Mouse (Mus musculus) MEL (cell line): ENCODE results near the gene Msl1. TPM values are rescaled to one million over a fixed set of nuclear protein-coding genes. Genes with fewer than 3 reads are reported as not detected.

Source experiments
- DNase-seq: peaks from one replicate; pipeline ENCODE4 v3.0.0; 2011; ENCODE audit warnings: low read depth, low spot score
- H3K27ac ChIP-seq: 2 replicates; pipeline ENCODE4 v1.5.1; 2012; ENCODE audit warnings: low read depth, mild to moderate bottlenecking, control low read depth, low read length, moderate library complexity; ENCODE audit not compliant: control insufficient read depth
- H3K27me3 ChIP-seq, 2 experiments: fragments of 150-350 bp in 1 of 2; sonication (generic) in 1 of 2; 2 replicates each; pipeline ENCODE4 v1.6.1; 2012; ENCODE audit warnings: low read length in 2 of 2, mild to moderate bottlenecking in 2 of 2, improper control_type of control experiment in 1 of 2, moderate library complexity in 1 of 2; ENCODE audit not compliant: insufficient read depth in 2 of 2, control insufficient read depth in 1 of 2
- H3K36me3 ChIP-seq, 2 experiments: 2 replicates each; pipeline ENCODE4 v1.6.1; 2012 to 2014; ENCODE audit warnings: low read length in 2 of 2, improper control_type of control experiment in 1 of 2, inconsistent platforms in 1 of 2, mild to moderate bottlenecking in 1 of 2; ENCODE audit not compliant: insufficient read depth in 2 of 2, control insufficient read depth in 1 of 2
- H3K4me1 ChIP-seq, 2 experiments: fragments of 150-350 bp in 1 of 2; sonication (generic) in 1 of 2; 2 replicates each; pipeline ENCODE4 v1.6.1; 2012; ENCODE audit warnings: low read length in 2 of 2, improper control_type of control experiment in 1 of 2, mild to moderate bottlenecking in 1 of 2; ENCODE audit not compliant: insufficient read depth in 2 of 2, control insufficient read depth in 1 of 2
- H3K4me3 ChIP-seq, 2 experiments: fragments of 150-350 bp in 1 of 2; sonication (generic) in 1 of 2; 2 replicates each; pipeline ENCODE4 v1.5.1; 2012; ENCODE audit warnings: low read depth in 2 of 2, low read length in 2 of 2, mild to moderate bottlenecking in 2 of 2, moderate library complexity in 2 of 2, control low read depth in 1 of 2, improper control_type of control experiment in 1 of 2; ENCODE audit not compliant: control insufficient read depth in 1 of 2, insufficient read depth in 1 of 2
- H3K79me2 ChIP-seq: 2 replicates; pipeline ENCODE4 v1.6.1; 2012; ENCODE audit warnings: mild to moderate bottlenecking, low read length, moderate library complexity; ENCODE audit not compliant: control insufficient read depth, poor library complexity, insufficient read depth
- H3K9ac ChIP-seq: 2 replicates; pipeline ENCODE4 v1.6.1; 2012; ENCODE audit warnings: low read depth, mild to moderate bottlenecking, control low read depth, low read length, moderate library complexity; ENCODE audit not compliant: control insufficient read depth, poor library complexity, severe bottlenecking
- H3K9me3 ChIP-seq: fragments of 150-350 bp; sonication (generic); replicated peaks from 2 replicates; pipeline ENCODE4 v1.6.1; 2012; ENCODE audit warnings: mild to moderate bottlenecking, low read length, improper control_type of control experiment, moderate library complexity; ENCODE audit not compliant: insufficient read depth
- BHLHE40 ChIP-seq: IDR thresholded peaks from 2 replicates; pipeline ENCODE4 v1.6.1; 2012; ENCODE audit warnings: low read depth, mild to moderate bottlenecking, inconsistent platforms, low read length, improper control_type of control experiment, borderline replicate concordance
- CHD1 ChIP-seq: IDR thresholded peaks from 2 replicates; pipeline ENCODE4 v1.6.1; 2012; ENCODE audit warnings: low read depth, mild to moderate bottlenecking, inconsistent platforms, low read length, improper control_type of control experiment
- CHD2 ChIP-seq: IDR thresholded peaks from 2 replicates; pipeline ENCODE4 v1.6.1; 2011; ENCODE audit warnings: low read length, improper control_type of control experiment
- CTCF ChIP-seq, 3 experiments: IDR thresholded peaks in 2 of 3; conservative IDR thresholded peaks in 1 of 3; 2 replicates each; pipeline ENCODE4 v1.5.1; 2011 to 2012; ENCODE audit warnings: low read length in 3 of 3, low read depth in 2 of 3, mild to moderate bottlenecking in 2 of 3, improper control_type of control experiment in 1 of 3, inconsistent platforms in 1 of 3, mixed read lengths in 1 of 3, moderate library complexity in 1 of 3; ENCODE audit not compliant: control insufficient read depth in 1 of 3, insufficient read depth in 1 of 3, poor library complexity in 1 of 3, severe bottlenecking in 1 of 3
- E2F4 ChIP-seq: IDR thresholded peaks from 2 replicates; pipeline ENCODE4 v1.6.1; 2011; ENCODE audit warnings: low read depth, low read length, improper control_type of control experiment, borderline replicate concordance
- ELF1 ChIP-seq: IDR thresholded peaks from 2 replicates; pipeline ENCODE4 v1.6.1; 2014; ENCODE audit warnings: low read depth, mild to moderate bottlenecking, inconsistent platforms, low read length, improper control_type of control experiment, moderate library complexity
- EP300 ChIP-seq, 2 experiments: IDR thresholded peaks; 2 replicates each; pipeline ENCODE4 v1.6.1; 2011; ENCODE audit warnings: improper control_type of control experiment in 2 of 2, low read length in 2 of 2, low read depth in 1 of 2, mild to moderate bottlenecking in 1 of 2
- ETS1 ChIP-seq: IDR thresholded peaks from 2 replicates; pipeline ENCODE4 v1.6.1; 2012; ENCODE audit warnings: low read depth, mild to moderate bottlenecking, inconsistent platforms, low read length, improper control_type of control experiment, moderate library complexity
- GABPA ChIP-seq: IDR thresholded peaks from 2 replicates; pipeline ENCODE4 v1.6.1; 2012; ENCODE audit warnings: low read depth, mild to moderate bottlenecking, inconsistent platforms, low read length, improper control_type of control experiment, moderate library complexity
- GATA1 ChIP-seq: IDR thresholded peaks from 2 replicates; pipeline ENCODE4 v1.6.1; 2011; ENCODE audit warnings: low read depth, low read length, improper control_type of control experiment
- HCFC1 ChIP-seq: IDR thresholded peaks from 2 replicates; pipeline ENCODE4 v1.6.1; 2012; ENCODE audit warnings: low read depth, mild to moderate bottlenecking, inconsistent platforms, low read length, improper control_type of control experiment, moderate library complexity
- MAFK ChIP-seq: IDR thresholded peaks from 2 replicates; pipeline ENCODE4 v1.6.1; 2011; ENCODE audit warnings: low read depth, mild to moderate bottlenecking, low read length, improper control_type of control experiment, borderline replicate concordance
- MAX ChIP-seq: IDR thresholded peaks from 2 replicates; pipeline ENCODE4 v1.6.1; 2011; ENCODE audit warnings: low read length, improper control_type of control experiment
- MAZ ChIP-seq: IDR thresholded peaks from 2 replicates; pipeline ENCODE4 v1.6.1; 2012; ENCODE audit warnings: low read depth, mild to moderate bottlenecking, inconsistent platforms, low read length, improper control_type of control experiment
- MEF2A ChIP-seq: IDR thresholded peaks from 2 replicates; pipeline ENCODE4 v1.6.1; 2014; ENCODE audit warnings: low read depth, mild to moderate bottlenecking, inconsistent platforms, low read length, improper control_type of control experiment; ENCODE audit not compliant: poor library complexity, insufficient replicate concordance, severe bottlenecking; ENCODE audit errors: extremely low read depth
- MYB ChIP-seq: IDR thresholded peaks from 2 replicates; pipeline ENCODE4 v1.6.1; 2011; ENCODE audit warnings: mild to moderate bottlenecking, low read depth, low read length, improper control_type of control experiment
- MYC ChIP-seq: IDR thresholded peaks from 2 replicates; pipeline ENCODE4 v1.6.1; 2011; ENCODE audit warnings: low read depth, mild to moderate bottlenecking, low read length, improper control_type of control experiment, moderate library complexity
- NRF1 ChIP-seq: IDR thresholded peaks from 2 replicates; pipeline ENCODE4 v1.6.1; 2014; ENCODE audit warnings: low read depth, mild to moderate bottlenecking, inconsistent platforms, low read length, improper control_type of control experiment, moderate library complexity; ENCODE audit not compliant: poor library complexity, insufficient read depth, severe bottlenecking
- POLR2AphosphoS2 ChIP-seq: IDR thresholded peaks from 2 replicates; pipeline ENCODE4 v1.6.1; 2011; ENCODE audit warnings: low read length, improper control_type of control experiment
- POLR2AphosphoS5 ChIP-seq: IDR thresholded peaks from 2 replicates; pipeline ENCODE4 v1.6.1; 2012; ENCODE audit warnings: low read depth, borderline replicate concordance, mild to moderate bottlenecking, inconsistent platforms, low read length, moderate library complexity, mixed read lengths
- RCOR1 ChIP-seq: IDR thresholded peaks from 2 replicates; pipeline ENCODE4 v1.6.1; 2012; ENCODE audit warnings: low read depth, mild to moderate bottlenecking, inconsistent platforms, low read length, improper control_type of control experiment
- SIN3A ChIP-seq: IDR thresholded peaks from 2 replicates; pipeline ENCODE4 v1.6.1; 2012; ENCODE audit warnings: low read length, improper control_type of control experiment, inconsistent platforms
- SMC3 ChIP-seq: IDR thresholded peaks from 2 replicates; pipeline ENCODE4 v1.6.1; 2011; ENCODE audit warnings: low read depth, low read length, improper control_type of control experiment
- TAL1 ChIP-seq: IDR thresholded peaks from 2 replicates; pipeline ENCODE4 v1.6.1; 2012; ENCODE audit warnings: mild to moderate bottlenecking, inconsistent platforms, low read length, moderate library complexity, mixed read lengths
- TBP ChIP-seq: IDR thresholded peaks from 2 replicates; pipeline ENCODE4 v1.8.0; 2011; ENCODE audit warnings: low read depth, low read length, improper control_type of control experiment
- TCF12 ChIP-seq: IDR thresholded peaks from 2 replicates; pipeline ENCODE4 v1.6.1; 2014; ENCODE audit warnings: low read depth, mild to moderate bottlenecking, inconsistent platforms, low read length, improper control_type of control experiment, moderate library complexity
- UBTF ChIP-seq: IDR thresholded peaks from 2 replicates; pipeline ENCODE4 v1.6.1; 2012; ENCODE audit warnings: low read depth, mild to moderate bottlenecking, inconsistent platforms, low read length, improper control_type of control experiment, moderate library complexity, borderline replicate concordance; ENCODE audit not compliant: insufficient read depth
- USF1 ChIP-seq: IDR thresholded peaks from 2 replicates; pipeline ENCODE4 v1.6.1; 2014; ENCODE audit warnings: low read depth, mild to moderate bottlenecking, inconsistent platforms, low read length, improper control_type of control experiment, moderate library complexity
- USF2 ChIP-seq, 2 experiments: IDR thresholded peaks; 2 replicates each; pipeline ENCODE4 v1.6.1; 2011 to 2012; ENCODE audit warnings: improper control_type of control experiment in 2 of 2, low read length in 2 of 2, borderline replicate concordance in 1 of 2, inconsistent platforms in 1 of 2, low read depth in 1 of 2, mild to moderate bottlenecking in 1 of 2; ENCODE audit not compliant: insufficient read depth in 1 of 2
- ZC3H11A ChIP-seq: IDR thresholded peaks from 2 replicates; pipeline ENCODE4 v1.6.1; 2012; ENCODE audit warnings: low read depth, mild to moderate bottlenecking, inconsistent platforms, low read length, improper control_type of control experiment
- ZMIZ1 ChIP-seq: IDR thresholded peaks from 2 replicates; pipeline ENCODE4 v1.6.1; 2012; ENCODE audit warnings: low read depth, mild to moderate bottlenecking, inconsistent platforms, low read length, improper control_type of control experiment, moderate library complexity
- polyA plus RNA-seq, 2 experiments: library from polyadenylated mRNA; stranded (reverse) in 1 of 2; unstranded in 1 of 2; fragments of >175 nt in 1 of 2; fragments of >200 nt in 1 of 2; gene quantifications; 2 replicates each; pipeline versions ENCODE4 v1.2.1 to v1.2.4; 2012; ENCODE audit warnings: low replicate concordance in 2 of 2, low read depth in 1 of 2; ENCODE audit not compliant: insufficient read length in 2 of 2, insufficient read depth in 1 of 2, missing spikeins in 1 of 2
- total RNA-seq: library from RNA; depleted of rRNA; stranded (reverse); fragments of 300-350 nt; gene quantifications from 2 replicates; pipeline ENCODE4 v1.2.3, GENCODE M21; 2012

Msl1 gene
- total and polyA plus RNA-seq, 3 experiments: 37.1 to 49.4 TPM; not detected in 1

DNA sequence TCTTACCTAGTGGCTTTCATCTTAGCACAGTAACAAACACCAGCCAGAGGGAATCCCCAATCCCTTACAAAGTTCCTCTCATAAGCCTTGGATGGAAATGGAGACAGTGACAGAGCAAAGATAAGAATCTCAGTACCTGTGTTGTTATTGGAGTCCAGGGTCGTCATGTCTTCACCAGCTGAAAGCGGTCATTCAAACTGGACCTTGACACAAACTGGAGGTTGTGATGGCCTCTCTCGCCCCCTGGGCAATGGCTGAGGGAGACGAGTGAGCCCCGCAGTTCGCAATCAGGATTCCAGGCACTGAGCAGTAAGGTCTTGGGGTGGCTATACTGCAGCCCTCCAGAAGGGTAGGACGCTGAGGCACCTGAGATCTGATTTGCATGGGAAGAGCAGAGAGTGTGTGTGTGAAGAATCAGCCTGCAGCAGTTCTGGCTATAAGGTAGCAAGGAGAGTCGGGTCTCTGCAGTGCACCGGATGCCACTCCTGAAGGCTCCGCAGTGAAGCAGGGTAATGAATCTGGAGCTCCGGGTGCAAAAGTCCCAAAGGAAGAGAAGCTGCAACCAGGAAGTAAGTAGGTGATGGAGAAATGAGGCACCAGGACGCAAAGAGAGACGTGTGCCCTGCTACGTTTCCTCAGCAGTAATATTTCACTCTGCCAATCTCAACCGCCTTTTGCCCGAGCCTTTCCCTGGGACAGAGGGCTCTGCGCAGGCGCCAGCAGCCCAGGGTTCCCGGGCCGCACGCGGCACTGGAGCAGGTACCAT lies 20.6 kb upstream of the Msl1 start, which contains the start of gene Nr1d1 (continued):
- TF ChIP-seq SMC3: no peak

DNA sequence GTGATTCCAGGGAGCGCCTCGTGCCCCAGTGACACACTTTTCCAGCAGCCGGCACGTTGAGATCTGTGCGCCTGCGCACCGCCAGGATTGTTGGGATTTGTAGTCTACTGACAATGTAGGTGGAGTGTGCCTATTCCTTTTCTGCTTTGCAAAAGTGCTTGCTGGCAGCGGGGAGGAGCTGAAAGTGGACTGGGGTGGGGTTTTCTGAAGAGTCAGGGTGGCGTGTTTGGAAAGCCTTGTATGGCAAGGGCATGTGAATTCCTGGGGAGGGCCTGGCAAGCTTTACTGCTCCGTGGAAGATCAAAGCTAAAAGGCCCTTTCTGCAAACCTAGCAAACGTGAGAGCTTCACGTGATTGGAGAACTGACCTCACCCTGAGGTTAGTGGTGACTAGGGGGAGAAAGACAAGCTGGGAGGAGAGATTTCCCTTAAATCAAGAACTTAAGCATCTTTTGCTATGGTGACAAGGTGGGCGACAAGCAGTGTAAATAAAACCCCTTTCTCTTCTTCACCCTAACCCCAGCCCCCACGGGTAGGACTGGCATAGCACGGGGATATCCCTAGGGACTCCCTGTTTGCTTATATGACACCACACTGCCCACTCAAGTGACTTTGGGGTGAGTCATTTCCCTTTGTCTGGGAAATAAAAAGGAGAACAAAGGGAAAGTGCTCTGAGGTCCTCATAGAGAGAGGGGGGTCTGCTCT lies 19.8 kb upstream of the Msl1 start:
- peak overlapping the region; percentile 47 for H3K27ac ChIP-seq
- no peaks in the 10 kb centered on the region for H3K27me3 ChIP-seq
- H3K9ac ChIP-seq: peak overlapping the region; percentile 74
- peak; percentile 99 for DNase-seq
- H3K4me1 ChIP-seq: peaks cover 15 to 40% of the 10 kb centered on the region in 2 experiments
- peak overlapping the region; percentile 41 to 57 for H3K4me3 ChIP-seq
- H3K79me2 ChIP-seq: no peaks in the 10 kb centered on the region; the same call in 1 of the 2 replicates
- peaks cover 0 to 24% of the 10 kb centered on the region in 2 experiments; a peak in 2 of 4 replicates for H3K36me3 ChIP-seq
- H3K9me3 ChIP-seq: no peaks in the 10 kb centered on the region
- peak; percentile 70 for TF ChIP-seq POLR2AphosphoS2
- no peak for TF ChIP-seq GATA1
- peak; percentile 100 for TF ChIP-seq NRF1
- TF ChIP-seq MAX: peak; percentile 100
- no peak for TF ChIP-seq MEF2A
- no peak for TF ChIP-seq CHD1
- TF ChIP-seq EP300 (IDR thresholded peaks at IDR 0.05; ENCODE audit: low read depth in 1 of 2, low read length in 2 of 2): peak in 1 of 2 experiments; percentile 54; a peak in 2 of 4 replicates
- no peak for TF ChIP-seq POLR2AphosphoS5
- TF ChIP-seq TBP: peak; percentile 58; the same call in 1 of the 2 replicates
- no peak for TF ChIP-seq RCOR1
- TF ChIP-seq TCF12: peak; percentile 59; the same call in 1 of the 2 replicates
- no peak; a peak in 1 of 4 replicates for TF ChIP-seq USF2 (IDR thresholded peaks at IDR 0.05; ENCODE audit: borderline replicate concordance in 1 of 2, insufficient read depth in 1 of 2, low read depth in 1 of 2, low read length in 2 of 2)
- no peak for TF ChIP-seq MAZ
- peak; percentile 61 for TF ChIP-seq ELF1
- TF ChIP-seq UBTF: no peak
- no peak for TF ChIP-seq CTCF (IDR thresholded peaks at IDR 0.05 in 2 of 3, conservative IDR thresholded peaks at IDR 0.05 in 1 of 3; ENCODE audit: control insufficient read depth in 1 of 3, insufficient read depth in 1 of 3, low read depth in 2 of 3, low read length in 3 of 3, poor library complexity in 1 of 3, severe bottlenecking in 1 of 3)
- no peak for TF ChIP-seq SMC3
- TF ChIP-seq ZMIZ1: peak; percentile 64; the same call in 1 of the 2 replicates
- TF ChIP-seq MAFK: no peak
- TF ChIP-seq MYC: peak; percentile 100
- peak; percentile 45; the same call in 1 of the 2 replicates for TF ChIP-seq ETS1
- no peak for TF ChIP-seq GABPA
- TF ChIP-seq HCFC1: peak; percentile 98
- no peak for TF ChIP-seq CHD2
- TF ChIP-seq TAL1: no peak
- no peak for TF ChIP-seq MYB
- TF ChIP-seq E2F4: no peak
- TF ChIP-seq USF1: peak; percentile 90
- peak; percentile 98 for TF ChIP-seq SIN3A
- no peak for TF ChIP-seq ZC3H11A
- peak; percentile 67; the same call in 1 of the 2 replicates for TF ChIP-seq BHLHE40
